Mouse (Mus musculus): ENCODE data around the gene Dglucy. TPM values are rescaled to one million over a fixed set of nuclear protein-coding genes. Genes with fewer than 3 reads are reported as not detected.
A peak's percentile ranks its signal among the peaks of the same experiment; 100 is the strongest.

Dglucy gene
- total RNA-seq (2021) (10 to 100 TPM; 14.6 to 18.8 TPM), polyA plus RNA-seq (2012; rRNA removed) (7.1 and 9.0 TPM in 2 replicates)
- long read RNA-seq, transcript Dglucy-201 (13 exons, 3,295 nt): major isoform, 9 of 11 reads
- long read RNA-seq, partial matches to known transcripts: 0 of 11 reads
- long read RNA-seq, other reads (novel, unspliced or antisense): 2 of 11 reads

DNA sequence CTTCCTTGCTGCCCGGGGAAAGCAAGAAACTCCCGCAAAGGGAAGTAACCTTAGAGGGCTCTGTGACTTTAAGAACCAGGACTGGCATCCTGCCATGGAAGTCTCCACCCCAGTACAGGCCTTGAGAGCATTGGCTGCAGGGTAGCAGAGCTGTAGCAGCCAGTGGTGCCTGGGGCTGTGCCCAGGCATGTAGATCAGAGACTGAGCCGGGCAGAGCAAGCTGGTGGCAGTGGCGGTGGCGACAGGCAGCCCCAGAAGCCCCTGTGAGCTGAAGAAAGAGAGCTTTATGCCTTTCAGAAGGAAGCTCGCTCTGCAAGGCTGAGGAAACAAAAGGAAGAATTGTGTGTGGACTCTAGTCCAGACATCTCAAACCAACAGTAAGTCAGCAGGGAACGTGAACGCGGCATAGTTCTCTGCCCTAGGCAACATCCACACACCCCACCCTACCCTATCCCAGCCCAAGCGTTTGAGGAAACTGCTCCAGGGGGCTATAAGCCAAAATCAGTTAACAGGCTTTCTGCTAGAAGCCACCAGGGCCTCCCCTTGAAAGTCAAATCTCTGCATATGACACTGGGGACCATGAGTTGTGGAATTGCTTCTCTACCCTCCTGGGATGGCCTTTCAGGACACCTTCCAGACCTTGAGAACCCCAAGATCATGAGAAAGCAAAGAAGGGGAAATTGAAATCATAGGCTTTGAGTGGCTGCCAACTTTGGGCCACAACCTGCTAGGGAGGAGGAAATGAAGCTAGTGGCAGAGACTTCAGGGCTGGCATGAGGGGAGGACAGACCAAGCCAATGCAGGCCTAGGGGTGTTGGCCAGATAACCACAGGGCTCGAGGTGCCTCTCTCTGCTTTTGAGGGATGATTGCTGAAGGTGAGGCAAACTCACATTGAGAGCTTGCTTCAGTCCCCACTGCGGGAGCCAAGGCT is at the start of gene Dglucy:
TSS of gene Dglucy (plus strand) at position 124 of the 932 bp plus-strand sequence.
- DNase-seq: peak; percentile 94

GRCm38 (mm10) chr12:100735156-100735555 is 43.7 kb upstream of the Dglucy start:
- DNase-seq: no peak

GRCm38 (mm10) chr12:100735581-100735980 is 43.3 kb upstream of the Dglucy start:
- no peak for DNase-seq

DNA sequence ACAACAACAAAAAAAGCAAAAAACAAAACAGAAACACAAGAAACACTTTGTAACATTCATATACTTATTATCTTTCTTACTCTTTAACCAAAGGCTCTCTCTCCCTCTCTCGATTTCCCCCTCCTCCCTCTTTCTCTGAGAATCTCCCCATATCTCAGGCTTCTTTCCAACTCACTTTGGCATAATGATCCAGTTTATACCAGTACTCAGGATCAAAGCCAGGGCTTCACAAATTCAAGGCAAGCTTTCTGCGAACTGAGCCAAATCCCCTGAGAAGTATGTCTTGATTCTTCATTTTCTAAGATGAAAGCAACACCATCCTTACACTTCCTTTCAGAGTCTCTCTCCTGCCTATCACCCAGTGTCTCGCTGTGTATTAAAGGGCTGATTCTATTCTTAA is 40.4 kb upstream of the Dglucy start:
- DNase-seq: no peak

DNA sequence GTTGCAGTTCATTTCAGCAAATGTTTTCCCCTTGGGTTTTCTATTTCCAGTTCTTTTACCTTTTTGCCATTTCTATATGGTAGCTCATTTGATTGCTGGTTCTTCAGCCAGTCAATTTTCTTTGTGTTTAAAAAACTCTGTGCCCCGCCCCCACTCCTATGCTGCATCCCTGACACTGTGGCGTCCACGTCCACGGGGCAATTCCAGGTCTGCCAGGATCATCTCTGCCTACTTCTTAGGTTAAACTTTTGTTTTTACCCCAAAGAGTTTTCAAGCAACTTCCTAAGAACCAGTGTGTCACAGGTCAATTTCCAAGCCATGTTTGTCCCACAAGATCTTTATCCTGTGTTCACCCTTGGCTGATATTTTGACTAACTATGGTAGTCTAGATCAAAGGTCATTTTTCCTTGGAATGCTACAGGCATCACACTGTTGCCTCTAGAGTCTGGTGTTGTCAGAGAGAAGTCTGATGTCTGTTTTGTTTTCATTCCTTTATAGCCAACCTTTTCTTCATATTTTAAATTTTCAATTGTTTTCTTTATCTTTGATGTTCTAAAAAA is 39.8 kb upstream of the Dglucy start:
- no peak for DNase-seq

- no peak for DNase-seq
Measured at GRCm38 (mm10) chr12:100740313-100740712, 38.5 kb upstream of the Dglucy start.

DNA sequence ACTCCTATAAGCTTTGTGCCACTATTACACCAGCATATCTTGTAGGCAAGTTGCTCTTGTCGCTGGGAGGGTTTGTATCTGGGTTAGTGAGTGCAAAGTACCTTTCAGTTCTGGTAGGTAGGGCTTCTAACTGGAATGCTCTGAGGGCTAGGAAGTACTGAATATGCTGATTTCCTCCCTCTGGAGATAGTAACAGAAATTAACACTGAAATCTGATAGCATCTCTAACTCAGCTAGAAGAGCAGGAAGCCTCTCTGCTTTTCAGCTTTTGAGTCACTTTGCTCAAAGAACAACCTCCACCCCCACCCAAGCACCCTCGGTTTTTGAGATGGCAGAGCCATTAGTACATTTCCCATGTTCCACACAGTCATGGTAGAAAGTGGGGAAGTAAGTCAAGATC is 36.4 kb upstream of the Dglucy start:
- DNase-seq: no peak

- no peak for DNase-seq
Measured at GRCm38 (mm10) chr12:100752977-100753376, 25.9 kb upstream of the Dglucy start.

- no peak for DNase-seq
Measured at GRCm38 (mm10) chr12:100753716-100754115, 25.1 kb upstream of the Dglucy start.

GRCm38 (mm10) chr12:100757427-100757826 is 21.4 kb upstream of the Dglucy start:
- DNase-seq: no peak

GRCm38 (mm10) chr12:100762663-100763425 is 16.0 kb upstream of the Dglucy start:
- no peak for DNase-seq

GRCm38 (mm10) chr12:100764329-100765018 is 14.4 kb upstream of the Dglucy start:
- DNase-seq: no peak

GRCm38 (mm10) chr12:100769871-100770270 is 9.0 kb upstream of the Dglucy start:
- DNase-seq: no peak

GRCm38 (mm10) chr12:100770765-100771164 is 8.1 kb upstream of the Dglucy start:
- no peak for DNase-seq

- peak; percentile 53 for DNase-seq
Measured at GRCm38 (mm10) chr12:100772230-100772984, 6.5 kb upstream of the Dglucy start.

DNA sequence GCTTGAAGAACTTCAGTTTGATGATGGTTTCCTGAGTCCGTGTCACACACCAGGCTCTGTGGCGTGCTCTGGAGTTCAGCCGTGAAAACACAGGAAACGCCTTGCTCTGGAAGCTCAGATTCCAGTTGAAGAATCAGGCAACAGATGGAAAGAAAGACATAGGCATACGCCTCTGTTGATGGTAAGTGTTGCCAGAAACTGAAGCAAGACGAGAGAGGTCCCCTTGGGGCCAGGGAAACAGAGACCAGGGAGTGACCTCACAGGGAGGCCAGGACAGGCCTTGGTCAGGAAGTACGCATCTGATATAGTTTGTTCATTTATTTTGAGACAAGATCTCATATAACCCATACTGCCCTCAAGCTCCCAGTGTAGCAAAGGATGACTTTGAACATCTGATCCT is 4.1 kb upstream of the Dglucy start:
- DNase-seq: no peak

DNA sequence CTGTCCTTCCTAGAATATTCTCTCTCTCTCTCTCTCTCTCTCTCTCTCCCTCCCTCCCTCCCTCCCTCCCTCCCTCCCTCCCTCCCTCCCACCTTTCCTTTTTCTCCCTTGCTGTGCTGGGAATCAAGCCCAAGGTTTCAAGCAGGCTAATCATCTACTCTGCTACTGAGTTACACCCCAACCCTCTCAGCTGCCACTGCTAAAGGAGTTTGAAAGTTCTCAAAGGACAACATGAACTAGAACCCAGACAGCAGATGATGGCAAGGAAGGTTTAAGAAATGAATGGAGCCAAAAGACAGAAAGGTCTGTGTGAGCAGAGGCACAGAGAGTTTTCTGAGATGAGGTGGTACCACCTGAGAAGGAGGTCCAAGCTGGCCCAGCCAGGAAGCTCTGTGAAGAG is 3.6 kb upstream of the Dglucy start:
- no peak for DNase-seq

- peak; percentile 27 for DNase-seq
Measured at GRCm38 (mm10) chr12:100775911-100776581, 2.8 kb upstream of the Dglucy start.

DNA sequence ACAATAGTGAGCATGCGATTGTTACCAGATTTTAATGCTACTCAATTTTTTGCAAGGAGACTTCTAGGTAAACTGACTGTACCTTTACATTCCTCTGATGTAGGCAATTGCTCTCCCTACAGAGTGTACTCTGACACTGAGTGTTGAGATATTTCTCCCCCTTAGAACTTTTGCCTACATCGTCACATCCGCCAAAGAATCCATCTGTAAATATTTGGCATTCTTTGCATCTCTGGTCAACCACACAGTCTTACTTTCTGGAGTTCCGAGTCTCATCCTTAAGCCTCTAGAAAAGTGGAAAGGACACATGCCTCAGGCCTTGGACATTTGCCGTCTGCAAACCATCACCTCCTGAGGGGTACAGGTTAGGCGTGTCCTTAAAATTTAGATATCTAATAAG is 1.9 kb upstream of the Dglucy start:
- no peak for DNase-seq

DNA sequence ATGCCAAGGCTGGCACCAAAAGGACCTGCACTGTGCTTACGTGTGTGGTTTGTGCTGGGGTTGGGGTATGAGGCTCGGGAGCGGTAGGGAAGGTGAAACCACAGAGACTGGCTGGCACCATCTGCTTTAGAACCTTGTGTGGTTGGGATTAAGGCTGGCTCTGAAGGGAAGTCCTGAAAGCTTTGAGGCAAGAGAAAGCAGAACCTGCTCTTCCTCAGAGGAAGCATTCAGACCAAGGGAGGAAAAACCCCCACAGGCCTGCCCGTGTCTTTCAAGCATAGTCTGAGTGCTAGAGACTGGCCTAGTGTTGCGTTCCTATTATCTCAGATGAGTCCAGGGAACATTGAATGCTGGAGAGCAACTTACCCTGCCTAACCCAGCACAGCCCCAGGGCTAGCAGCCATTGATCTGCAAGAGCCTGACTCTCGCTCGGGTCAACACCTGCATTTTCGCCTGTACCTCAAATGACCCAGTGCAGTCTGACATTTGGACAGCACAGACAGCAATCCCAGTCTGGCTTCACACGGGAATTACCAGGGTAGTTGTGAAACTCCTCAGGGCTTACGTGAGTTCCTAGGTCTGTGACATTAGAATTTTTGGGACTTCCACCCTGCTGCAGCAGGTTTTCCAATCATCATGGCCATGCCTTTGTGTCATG is 452 bp upstream of the Dglucy start:
- no peak for DNase-seq
